Mouse (Mus musculus) urinary bladder, postnatal 0 days (tissue): ENCODE measurements around the gene Pglyrp1. TPM values are rescaled to one million over a fixed set of nuclear protein-coding genes. Genes with fewer than 3 reads are reported as not detected.

Experiments
- polyA plus RNA-seq: library from polyadenylated mRNA; unstranded; fragments of >200 nt; fragmentation: Nextera tagmentation; extraction: Ambion mirVana; gene quantifications from 2 replicates; pipeline ENCODE4 v1.2.1, GENCODE M21; 2015

Gene Pglyrp1
- polyA plus RNA-seq = 2.7 and 5.1 TPM in 2 replicates

DNA sequence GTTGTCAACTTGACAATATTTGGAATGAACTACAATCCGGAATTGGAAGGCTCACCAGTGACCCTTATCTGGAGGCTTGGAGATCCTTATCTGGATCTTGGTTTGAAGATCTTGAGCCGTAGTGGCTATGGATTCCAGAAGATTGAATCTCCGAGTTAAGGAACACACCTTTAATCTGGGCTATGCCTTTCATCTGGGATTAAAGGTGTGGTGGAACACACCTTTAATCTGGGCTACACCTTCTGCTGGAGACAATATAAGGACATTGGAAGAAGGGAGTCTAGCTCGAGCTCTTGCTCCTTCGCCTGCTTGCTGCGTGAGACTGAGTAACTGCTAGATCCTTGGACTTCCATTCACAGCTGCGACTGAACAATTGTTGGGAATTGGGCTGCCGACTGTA is at the start of gene Pglyrp1:
TSS of gene Pglyrp1 (plus strand) at position 301 of the 400 bp plus-strand sequence.

DNA sequence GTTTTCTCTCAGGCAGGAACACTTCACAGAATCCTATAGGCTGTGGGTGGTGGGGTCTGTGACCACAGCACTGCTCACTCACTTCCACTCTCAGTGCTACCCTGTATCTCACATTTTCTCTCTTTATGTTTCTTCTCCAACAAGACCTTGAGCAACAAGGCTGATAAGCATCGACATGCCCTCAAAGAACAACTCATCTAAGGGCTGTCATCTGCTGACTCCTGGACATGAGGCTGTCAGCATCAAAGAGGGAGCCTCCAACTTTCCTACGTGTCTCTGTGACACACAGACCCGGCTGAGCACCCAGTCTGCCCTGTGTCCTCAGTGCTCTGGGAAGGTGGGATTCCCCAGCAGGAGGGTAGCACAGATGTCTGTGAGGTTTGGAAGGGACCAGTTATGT is 49.6 kb upstream of the Pglyrp1 start, which contains the start of gene Psg17:
TSS of gene Psg17 (minus strand) at position 101 of the 400 bp plus-strand sequence.

DNA sequence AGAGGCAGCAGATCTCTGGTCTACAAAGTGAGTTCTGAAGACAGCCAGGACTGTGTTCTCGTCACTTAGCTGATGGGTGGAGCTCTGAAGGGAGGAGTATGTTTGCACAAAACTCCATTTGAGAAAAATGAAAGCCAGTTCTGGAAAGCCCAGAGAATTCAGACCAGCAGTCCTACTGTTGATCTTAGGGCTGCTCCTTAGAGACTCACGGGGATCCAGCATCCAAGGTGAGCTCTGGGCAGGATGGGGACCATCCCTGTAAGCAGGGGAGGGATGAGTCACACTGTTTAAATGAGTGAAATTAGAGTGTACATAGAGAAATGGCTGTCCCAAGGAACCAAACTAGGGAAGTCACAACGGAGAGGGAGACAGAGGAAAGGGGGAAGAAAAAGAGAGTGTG is 31.3 kb upstream of the Pglyrp1 start, which contains the start of gene Mill2:
TSS of gene Mill2 (plus strand) at position 102 of the 400 bp plus-strand sequence.

DNA sequence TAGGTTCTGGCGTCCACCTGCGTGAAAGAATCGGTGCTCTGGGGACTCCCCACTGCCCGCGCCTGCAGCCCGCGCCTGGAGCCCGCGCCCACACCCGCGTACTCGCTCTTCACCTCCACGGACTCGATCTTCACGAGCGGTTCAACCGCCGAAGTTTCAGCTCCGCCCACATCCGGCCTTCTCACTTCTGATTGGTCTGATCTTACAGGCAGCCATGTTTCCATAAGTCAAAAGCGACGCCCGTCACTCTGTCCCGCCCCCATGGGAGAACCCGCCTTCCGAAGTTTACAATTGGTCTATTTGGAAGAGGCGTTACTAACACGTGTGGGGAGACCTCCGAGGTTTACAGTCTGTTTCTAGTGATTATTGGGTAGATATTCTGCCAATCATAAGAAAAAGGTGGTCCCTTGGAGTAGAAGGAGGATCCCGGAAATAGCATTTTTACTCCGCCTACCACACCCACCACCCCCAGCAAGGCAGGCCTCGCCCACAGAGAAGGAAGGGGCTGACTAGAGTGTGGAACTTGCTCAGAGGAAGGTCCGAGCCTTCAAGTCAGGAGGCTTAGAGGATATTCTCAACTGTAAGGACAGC is 39.2 kb downstream of the Pglyrp1 start, which contains the start of gene Ccdc61:
TSS of gene Ccdc61 (minus strand) at position 175 of the 591 bp plus-strand sequence.

DNA sequence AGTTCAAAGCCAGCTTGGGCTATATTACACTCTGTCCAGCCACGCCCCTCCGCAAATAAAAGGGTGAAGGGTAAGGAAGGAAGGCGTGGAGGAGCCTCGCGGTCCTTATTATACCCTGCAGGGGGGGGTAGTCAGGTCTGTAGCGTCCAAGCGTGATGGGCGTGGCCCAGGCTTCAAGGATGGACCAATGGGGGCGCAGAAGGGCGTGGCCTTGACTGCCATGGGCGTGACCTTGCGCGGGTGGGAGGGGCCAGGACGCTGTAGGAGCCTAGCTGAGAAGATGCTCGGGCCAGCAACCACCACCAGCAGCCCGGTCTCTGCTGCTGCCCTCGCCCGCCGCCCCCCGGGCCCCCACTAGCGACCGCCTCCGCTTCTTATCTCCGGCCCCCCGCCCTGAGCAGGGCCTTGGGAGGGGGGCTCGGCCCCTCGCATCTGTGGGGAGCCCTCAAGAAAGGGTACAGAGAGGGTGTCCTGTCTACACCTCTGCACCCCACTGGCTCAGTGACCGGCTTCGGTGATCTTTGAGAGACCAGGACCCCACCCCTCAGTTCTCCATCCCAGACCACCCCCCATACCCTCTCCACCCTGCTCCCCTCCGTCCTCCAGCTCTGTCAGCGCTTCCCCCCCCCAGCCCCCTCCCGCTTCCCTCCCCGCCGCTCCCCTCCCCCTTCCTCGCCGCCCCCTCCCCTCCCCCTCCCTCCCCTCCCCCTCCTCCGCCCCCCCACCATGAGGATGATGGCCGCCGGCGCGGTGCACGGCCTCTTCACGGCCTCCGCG is 54.2 kb downstream of the Pglyrp1 start, which contains the start of gene Nova2:
TSS of gene Nova2 (plus strand) at position 727 of the 777 bp plus-strand sequence.

Other genes with a start within 250 kb of the Pglyrp1 start
- not detected in 2 replicates for gene Psg21, start 214.6 kb upstream of the Pglyrp1 start, polyA plus RNA-seq
- gene Psg20, start 185.1 kb upstream of the Pglyrp1 start, polyA plus RNA-seq = not detected in 2 replicates
- not detected in 2 replicates for gene Psg22, start 153.2 kb upstream of the Pglyrp1 start, polyA plus RNA-seq
- gene Psg19, start 72.8 kb upstream of the Pglyrp1 start, polyA plus RNA-seq = not detected in 2 replicates
- gene Psg17, start 49.7 kb upstream of the Pglyrp1 start, polyA plus RNA-seq = 0.06 and 0.10 TPM in 2 replicates
- gene Mill2, start 31.4 kb upstream of the Pglyrp1 start, polyA plus RNA-seq = 2.6 and 3.1 TPM in 2 replicates
- 11.8 and 12.3 TPM in 2 replicates for gene Ccdc61, start 39.1 kb downstream of the Pglyrp1 start, polyA plus RNA-seq
- gene Nova2, start 54.6 kb downstream of the Pglyrp1 start, polyA plus RNA-seq = 0.19 and 0.20 TPM in 2 replicates
- gene Nanos2, start 116.1 kb downstream of the Pglyrp1 start, polyA plus RNA-seq = not detected in 2 replicates
- gene Mypop, start 119.9 kb downstream of the Pglyrp1 start, polyA plus RNA-seq = 2.3 and 2.4 TPM in 2 replicates
- 7.5 and 8.1 TPM in 2 replicates for gene Irf2bp1, start 132.7 kb downstream of the Pglyrp1 start, polyA plus RNA-seq
- not detected in 2 replicates for gene Foxa3, start 152.2 kb downstream of the Pglyrp1 start, polyA plus RNA-seq
- gene Sympk, start 153.0 kb downstream of the Pglyrp1 start, polyA plus RNA-seq = 10.3 and 10.6 TPM in 2 replicates
- not detected in 2 replicates for gene Rsph6a, start 183.4 kb downstream of the Pglyrp1 start, polyA plus RNA-seq
- gene Dmwd, start 204.9 kb downstream of the Pglyrp1 start, polyA plus RNA-seq = 7.3 and 9.4 TPM in 2 replicates
- 567 and 705 TPM in 2 replicates for gene Dmpk, start 212.5 kb downstream of the Pglyrp1 start, polyA plus RNA-seq
- gene Six5, start 223.3 kb downstream of the Pglyrp1 start, polyA plus RNA-seq = 28.4 and 30.6 TPM in 2 replicates
- 0.71 and 1.3 TPM in 2 replicates for gene Gm4969, start 247.0 kb downstream of the Pglyrp1 start, polyA plus RNA-seq
- gene Fbxo46, start 248.5 kb downstream of the Pglyrp1 start, polyA plus RNA-seq = 5.8 and 6.1 TPM in 2 replicates